Mouse (Mus musculus) megakaryocyte, embryonic 14.5 days (primary cell): ENCODE results near the gene Rsf1.

Experiments
- FLI1 ChIP-seq: IDR thresholded peaks from 2 replicates; pipeline ENCODE4 v1.6.1; 2012; ENCODE audit warnings: low read length, inconsistent platforms, mixed read lengths
- GATA1 ChIP-seq: IDR thresholded peaks from 3 replicates; pipeline ENCODE4 v1.6.1; 2012; ENCODE audit warnings: mixed read lengths, low read length, inconsistent platforms, borderline replicate concordance

GRCm38 (mm10) chr7:97579976-97580842, 520 bp downstream of the Rsf1 start:
- TF ChIP-seq GATA1 (no peak), FLI1 (no peak)
